Mouse (Mus musculus): ENCODE results near the gene Bola3.

- no peak for TF ChIP-seq POLR2A (IDR thresholded peaks at IDR 0.05; ENCODE audit: extremely low read depth, insufficient read depth, low read length)
- TF ChIP-seq CTCF (IDR thresholded peaks at IDR 0.05; ENCODE audit: low read depth, low read length): no peak
Observed at GRCm38 (mm10) chr6:83396711-83397110, 47.8 kb downstream of the Bola3 start.
